Mouse (Mus musculus) lung, embryonic 14.5 days (tissue): ENCODE results near the gene Eif3i. TPM values are rescaled to one million over a fixed set of nuclear protein-coding genes. Genes with fewer than 3 reads are reported as not detected.
A peak's percentile ranks its signal among the peaks of the same experiment; 100 is the strongest.

Experiments
- ATAC-seq: fragments of 200-750 bp; cut with Nextera tagmentation; 2 replicates; pipeline ENCODE4 v1.8.0; 2017; ENCODE audit warnings: mild to moderate bottlenecking, moderate TSS enrichment, moderate library complexity; ENCODE audit not compliant: insufficient read depth
- DNase-seq: peaks from one replicate; pipeline ENCODE4 v3.0.0-alpha.2; 2015
- H3K27ac ChIP-seq: fragments of 300-500 bp; sonication (generic); 2 replicates; pipeline ENCODE4 v1.5.1; 2014; ENCODE audit warnings: low read depth, mild to moderate bottlenecking, moderate library complexity
- H3K27me3 ChIP-seq: fragments of 300-500 bp; sonication (generic); 2 replicates; pipeline ENCODE4 v1.6.1; 2014; ENCODE audit warnings: low read length, control low read depth; ENCODE audit not compliant: insufficient read depth
- H3K36me3 ChIP-seq: fragments of 300-500 bp; sonication (generic); 2 replicates; pipeline ENCODE4 v1.6.1; 2014; ENCODE audit warnings: control low read depth; ENCODE audit not compliant: insufficient read depth
- H3K4me1 ChIP-seq: fragments of 300-500 bp; sonication (generic); 2 replicates; pipeline ENCODE4 v1.6.1; 2014; ENCODE audit warnings: antibody characterized with exemption, control low read depth; ENCODE audit not compliant: insufficient read depth
- H3K4me2 ChIP-seq: fragments of 300-500 bp; sonication (generic); 2 replicates; pipeline ENCODE4 v1.6.1; 2014; ENCODE audit warnings: mild to moderate bottlenecking
- H3K4me3 ChIP-seq: fragments of 300-500 bp; sonication (generic); 2 replicates; pipeline ENCODE4 v1.5.1; 2014; ENCODE audit warnings: low read depth, low read length
- H3K9ac ChIP-seq: fragments of 300-500 bp; sonication (generic); 2 replicates; pipeline ENCODE4 v1.6.1; 2014
- H3K9me3 ChIP-seq: fragments of 300-500 bp; sonication (generic); 2 replicates; pipeline ENCODE4 v1.6.1; 2016; ENCODE audit warnings: low read depth, low read length, control low read depth
- CTCF ChIP-seq: IDR thresholded peaks from 2 replicates; pipeline ENCODE4 v1.5.1; 2016; ENCODE audit warnings: antibody characterized with exemption, low read depth
- WGBS: fragments of 180-500 bp; shearing (Covaris S2); extraction: QIAGEN DNeasy Blood & Tissue Kit; methylation state at CpG from one replicate; pipeline ENCODE4 v1.1.7; 2014; 5-methylcytosine and 5-hydroxymethylcytosine counted together
- polyA plus RNA-seq: library from polyadenylated mRNA; unstranded; fragments of >200 nt; fragmentation: Nextera tagmentation; extraction: Ambion mirVana; gene quantifications from 2 replicates; pipeline ENCODE4 v1.2.1, GENCODE M21; 2014

Gene Eif3i
- 308 and 316 TPM in 2 replicates for polyA plus RNA-seq

DNA sequence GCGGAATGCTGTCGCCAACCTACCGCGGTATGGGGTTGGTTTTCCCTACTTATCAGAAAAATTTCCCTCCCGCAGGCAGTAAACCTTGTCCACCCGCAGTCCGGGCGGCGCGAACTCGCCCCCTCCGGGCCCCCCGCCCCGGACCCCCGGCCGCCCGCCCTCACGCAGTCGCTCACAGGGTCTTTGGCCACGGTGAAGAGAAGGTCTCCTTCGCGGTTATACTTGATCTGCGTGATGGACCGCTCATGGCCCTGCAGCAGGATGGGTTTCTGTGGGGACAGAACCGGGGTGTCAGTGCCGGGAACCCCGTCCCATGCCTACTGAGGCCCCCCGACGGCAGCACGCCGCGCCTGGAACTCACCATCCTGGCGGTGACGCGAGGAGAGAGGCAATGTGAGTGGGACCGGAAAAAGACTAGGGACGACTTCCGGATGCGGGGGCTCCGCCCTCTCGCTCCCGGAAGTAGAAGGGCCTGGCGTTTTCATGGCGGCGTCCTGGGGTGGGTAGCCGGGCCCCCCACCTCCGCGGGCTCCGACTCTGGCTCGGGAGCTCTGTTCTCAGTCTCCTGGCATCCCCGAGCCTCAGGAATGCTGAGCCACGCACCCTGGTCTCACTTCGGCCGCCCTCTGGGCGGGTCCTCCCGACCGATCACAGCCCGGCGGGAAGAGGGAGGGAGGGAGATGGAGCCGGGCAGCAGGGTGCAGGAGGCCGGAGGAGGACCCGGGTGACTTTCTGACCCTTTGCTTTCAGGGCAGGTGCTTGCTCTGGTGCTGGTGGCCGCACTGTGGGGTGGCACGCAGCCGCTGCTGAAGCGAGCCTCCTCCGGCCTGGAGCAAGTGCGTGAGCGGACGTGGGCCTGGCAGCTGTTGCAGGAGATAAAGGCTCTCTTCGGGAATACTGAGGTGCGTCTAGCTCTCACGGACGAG, at the start of gene Eif3i, which contains the start of gene Tmem234:
Gene Eif3i, minus strand, starts transcription at position 416 of the 926 bp plus-strand sequence.
Gene Tmem234, plus strand, starts transcription at position 436 of the 926 bp plus-strand sequence.
- TF ChIP-seq CTCF = peak; percentile 21; the same call in 1 of the 2 replicates
- ATAC-seq = peak; percentile 92

DNA sequence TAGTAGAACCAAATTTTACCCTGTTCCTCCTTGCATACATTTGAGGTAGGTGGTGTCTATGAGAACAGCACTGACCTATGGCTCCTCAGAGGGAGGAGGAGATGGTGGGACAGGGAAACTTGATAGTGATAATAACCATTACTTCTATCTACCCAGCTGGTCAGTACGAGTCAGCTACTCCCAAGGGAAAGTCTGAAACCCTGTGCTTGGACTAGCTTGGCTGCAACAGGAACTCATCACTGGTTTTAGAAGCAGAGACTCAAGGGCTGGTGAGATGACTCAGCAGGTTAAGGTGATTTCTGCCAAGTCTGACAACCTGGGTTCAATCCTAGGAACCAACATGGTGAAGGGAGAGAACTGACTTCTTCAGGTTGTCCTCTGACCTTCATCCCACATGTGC, 48.2 kb upstream of the Eif3i start:
- no peaks in the 10 kb centered on the region for H3K27me3 ChIP-seq
- no peak for DNase-seq
- WGBS = 79% methylated on average over 1 of the region's 1 CpGs
- H3K4me1 ChIP-seq = no peaks in the 10 kb centered on the region
- no peak for TF ChIP-seq CTCF
- H3K4me2 ChIP-seq = no peak overlapping the region
- H3K36me3 ChIP-seq = peaks cover 90% of the 10 kb centered on the region
- no peak overlapping the region for H3K4me3 ChIP-seq
- no peak overlapping the region for H3K9ac ChIP-seq
- no peaks in the 10 kb centered on the region for H3K9me3 ChIP-seq
- H3K27ac ChIP-seq = no peak overlapping the region
- ATAC-seq = no peak

More for the DNA sequence above, at the start of gene Eif3i, which contains the start of gene Tmem234:
- Histone ChIP-seq H3K4me2 (peak within 1 kb of the TSS; percentile 71), H3K4me1 (peaks cover 10% of the 10 kb centered on the region), H3K27ac (peak within 1 kb of the TSS; percentile 68), H3K4me3 (peak within 1 kb of the TSS; percentile 91), H3K27me3 (no peaks in the 10 kb centered on the region), H3K9ac (peak within 1 kb of the TSS; percentile 71), H3K36me3 (peaks cover 60% of the 10 kb centered on the region), H3K9me3 (no peaks in the 10 kb centered on the region)
- peak; percentile 91 for DNase-seq
- WGBS = under 1% methylated on average over 74 of the region's 74 CpGs

DNA sequence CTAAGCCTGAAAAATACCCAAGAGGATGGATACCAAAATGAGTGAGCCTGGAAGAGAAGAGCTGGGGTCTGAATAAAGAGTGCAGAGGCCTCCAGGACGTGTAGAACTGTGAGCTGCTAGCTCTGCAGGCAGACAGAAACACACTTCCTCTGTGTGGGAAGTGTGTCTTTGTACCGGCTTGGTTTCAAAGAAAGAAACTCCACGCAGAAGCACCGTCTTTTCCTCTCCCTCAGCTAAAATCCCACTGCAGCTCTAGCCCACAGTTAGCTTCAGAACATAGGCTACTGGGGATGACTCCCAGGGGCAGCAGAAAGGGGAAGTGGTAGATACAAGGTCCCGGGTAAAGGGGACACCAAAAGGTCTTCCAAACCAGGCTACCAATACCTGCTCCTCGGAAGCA, 44.8 kb upstream of the Eif3i start:
- Histone ChIP-seq H3K4me3 (no peak overlapping the region), H3K4me1 (no peaks in the 10 kb centered on the region), H3K4me2 (no peak overlapping the region), H3K27me3 (no peaks in the 10 kb centered on the region), H3K27ac (no peak overlapping the region), H3K36me3 (peaks cover 62% of the 10 kb centered on the region), H3K9me3 (no peaks in the 10 kb centered on the region), H3K9ac (no peak overlapping the region)
- ATAC-seq = no peak
- no peak for TF ChIP-seq CTCF
- WGBS = 86% methylated on average over 6 of the region's 6 CpGs
- no peak for DNase-seq

DNA sequence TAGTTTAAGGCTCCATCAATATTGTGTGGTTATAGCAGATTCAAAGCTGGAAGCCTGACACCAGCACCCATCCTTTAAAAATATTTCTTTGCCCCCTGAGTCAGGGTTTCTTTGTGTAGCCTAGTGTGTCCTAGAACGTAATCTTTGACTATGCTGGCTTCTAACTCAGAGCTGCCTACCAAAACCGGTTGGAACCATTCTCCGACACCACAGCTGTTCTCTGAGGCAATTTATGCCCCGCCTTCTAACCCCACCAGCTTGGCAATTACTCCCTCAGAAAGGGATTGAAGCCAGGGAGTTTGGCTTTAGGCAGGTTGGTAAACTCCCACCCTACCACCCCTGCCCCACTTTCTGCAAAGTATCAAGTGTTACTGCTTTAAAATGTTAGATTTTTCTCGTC, 41.3 kb upstream of the Eif3i start:
- Histone ChIP-seq H3K4me1 (peaks cover 6% of the 10 kb centered on the region; the same call in 1 of the 2 replicates), H3K4me3 (peak overlapping the region; percentile 67; the same call in 1 of the 2 replicates), H3K4me2 (peak overlapping the region; percentile 94), H3K9ac (no peak overlapping the region), H3K9me3 (no peaks in the 10 kb centered on the region), H3K27me3 (no peaks in the 10 kb centered on the region), H3K27ac (no peak overlapping the region), H3K36me3 (peaks cover 55% of the 10 kb centered on the region)
- 44% methylated on average over 5 of the region's 5 CpGs for WGBS
- ATAC-seq (no peak), DNase-seq (peak; percentile 41)
- no peak for TF ChIP-seq CTCF

DNA sequence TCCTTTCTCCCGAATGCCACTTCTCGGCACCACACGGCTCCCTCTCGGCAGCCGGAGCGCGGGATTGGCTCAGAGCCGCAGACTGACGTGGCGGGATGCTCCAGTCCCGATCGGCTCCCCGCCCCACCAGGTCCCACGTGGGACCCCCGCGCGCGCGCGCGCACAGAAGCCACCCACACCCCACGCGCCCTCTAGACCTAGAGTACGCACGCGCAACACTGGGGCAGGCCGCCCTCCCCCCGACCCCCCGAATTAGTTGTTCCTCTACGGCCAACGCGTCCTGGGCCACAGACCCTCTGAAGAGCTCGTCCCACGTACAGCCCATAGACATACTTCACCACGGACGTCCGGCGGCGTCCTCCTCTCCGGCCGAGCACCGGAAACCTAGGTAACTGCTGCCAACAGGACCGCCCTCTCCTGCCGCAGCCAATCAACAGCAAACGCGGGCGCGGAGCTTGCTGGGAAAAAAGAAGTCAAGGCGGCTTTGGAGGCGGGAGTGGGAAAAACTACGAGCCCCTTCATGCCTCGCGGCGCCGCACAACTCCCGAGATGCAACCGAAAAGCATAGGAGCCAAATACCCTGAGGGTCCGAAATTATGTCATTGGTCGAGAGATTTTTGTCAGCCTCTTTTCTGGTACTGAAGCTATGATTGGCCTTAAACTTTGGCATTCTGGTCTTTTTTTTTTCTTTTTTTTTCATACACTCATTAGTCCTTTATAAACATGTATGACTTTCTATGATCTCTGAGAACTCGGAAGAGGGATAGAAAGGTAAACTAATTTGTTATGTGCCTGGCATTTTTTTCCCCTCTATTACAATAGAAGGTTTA, 40.4 kb upstream of the Eif3i start, which contains the start of gene Txlna:
Gene Txlna, minus strand, starts transcription at position 428 of the 830 bp plus-strand sequence.
- H3K4me1 ChIP-seq = peaks cover 6% of the 10 kb centered on the region; the same call in 1 of the 2 replicates
- peak within 1 kb of the TSS; percentile 94 for H3K4me2 ChIP-seq
- peaks cover 58% of the 10 kb centered on the region for H3K36me3 ChIP-seq
- TF ChIP-seq CTCF = no peak; the same call in 1 of the 2 replicates
- no peaks in the 10 kb centered on the region for H3K27me3 ChIP-seq
- peak; percentile 96 for ATAC-seq
- peak within 1 kb of the TSS; percentile 92 for H3K27ac ChIP-seq
- under 1% methylated on average over 60 of the region's 60 CpGs for WGBS
- no peaks in the 10 kb centered on the region for H3K9me3 ChIP-seq
- H3K9ac ChIP-seq = peak within 1 kb of the TSS; percentile 80
- peak within 1 kb of the TSS; percentile 67 for H3K4me3 ChIP-seq
- peak; percentile 99 for DNase-seq

DNA sequence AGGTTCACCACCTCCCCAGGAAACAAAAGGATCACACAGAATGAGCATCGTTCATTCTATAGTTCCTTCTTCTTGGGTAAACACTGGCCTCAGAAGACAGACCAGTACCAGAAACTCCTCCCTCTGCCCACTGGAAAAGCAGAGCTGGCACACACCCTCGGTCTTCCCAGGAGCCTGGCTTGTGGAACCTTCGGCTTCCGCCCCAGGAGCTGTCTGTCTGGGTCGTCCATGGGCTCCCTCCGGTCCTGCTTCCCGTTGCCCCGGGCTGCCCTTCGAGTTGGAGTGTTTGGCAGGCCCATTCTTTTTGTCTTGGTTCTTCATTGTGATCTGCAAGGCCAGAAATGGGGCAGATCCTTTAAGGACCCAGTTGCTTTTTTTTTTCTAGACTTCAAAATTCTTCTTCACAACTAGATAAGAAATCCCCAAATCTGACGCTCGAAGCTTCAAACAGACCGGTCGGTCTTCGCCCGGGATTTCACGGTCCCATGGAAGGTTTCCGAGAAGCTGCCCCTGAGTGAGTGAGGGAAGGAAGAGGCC, 39.7 kb upstream of the Eif3i start:
- Histone ChIP-seq H3K9me3 (no peaks in the 10 kb centered on the region), H3K9ac (peak overlapping the region; percentile 80), H3K4me1 (peaks cover 6% of the 10 kb centered on the region; the same call in 1 of the 2 replicates), H3K27ac (peak overlapping the region; percentile 92), H3K4me3 (peak overlapping the region; percentile 67), H3K4me2 (peak overlapping the region; percentile 94), H3K27me3 (no peaks in the 10 kb centered on the region), H3K36me3 (peaks cover 58% of the 10 kb centered on the region)
- no peak for ATAC-seq
- DNase-seq = peak; percentile 41
- 1% methylated on average over 17 of the region's 17 CpGs for WGBS
- no peak for TF ChIP-seq CTCF
